Mouse (Mus musculus): ENCODE measurements around the gene Calm5.
"Not testable (repeated sequence)": the region's sequence is repeated elsewhere in the genome, so short reads cannot be mapped to it uniquely, and the experiment has no call there.

Gene Calm5

DNA sequence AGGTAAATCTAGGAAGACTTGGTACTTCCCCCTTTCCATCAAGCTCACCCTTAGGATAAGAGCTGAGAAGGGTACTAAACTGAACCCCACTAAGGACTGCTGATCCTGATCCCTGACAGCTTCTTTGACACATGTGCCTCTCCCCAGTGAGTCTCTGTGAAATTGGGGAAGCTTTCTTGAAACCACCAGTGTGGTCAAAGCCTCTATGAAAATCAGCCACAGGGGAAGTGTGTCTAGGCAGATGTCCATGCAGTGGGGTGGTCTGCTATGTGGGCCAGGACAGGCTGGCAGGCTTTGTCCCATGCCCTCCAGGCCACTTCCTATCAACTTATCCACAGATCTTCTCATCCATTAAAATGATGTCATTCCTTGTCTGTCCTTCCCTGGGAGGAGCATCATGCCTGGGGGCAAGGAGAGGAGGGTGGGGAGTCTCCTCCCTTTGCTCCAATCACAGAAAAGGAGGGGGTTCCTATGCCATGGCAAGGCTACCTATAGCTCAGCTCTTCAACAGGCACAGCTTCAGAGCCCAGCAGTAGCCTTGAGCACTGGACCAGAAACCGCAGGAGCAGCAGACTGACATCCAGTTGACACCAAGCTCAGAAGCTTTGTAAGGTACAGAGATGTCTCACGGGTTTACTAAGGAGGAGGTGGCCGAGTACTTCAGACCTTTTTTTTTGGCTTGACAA, at the start of gene Calm5:
TSS of gene Calm5 (plus strand) at position 526 of the 686 bp plus-strand sequence.
- DNase-seq = not testable (repeated sequence)

DNA sequence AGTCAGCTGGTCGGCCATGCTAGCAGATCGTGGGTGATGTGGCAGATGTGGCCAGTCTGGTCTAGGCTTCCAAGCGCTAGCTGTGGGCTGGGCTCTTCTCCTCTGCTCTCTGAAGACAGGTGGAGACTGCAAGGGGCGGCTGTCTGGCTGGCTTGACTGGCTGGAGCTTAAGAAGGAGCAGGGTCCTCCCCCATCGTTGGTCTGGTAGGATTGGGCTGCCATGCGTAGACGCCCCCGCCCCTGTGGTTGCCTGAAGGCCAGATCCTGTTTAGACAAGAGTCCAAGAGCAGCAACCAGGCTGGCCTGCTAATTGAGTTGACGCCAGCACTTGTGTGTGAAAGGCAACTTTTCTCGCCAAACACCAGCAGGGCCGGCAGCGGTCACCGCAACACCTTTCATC, 49.8 kb upstream of the Calm5 start, which contains the start of gene Calml3:
TSS of gene Calml3 (minus strand) at position 131 of the 400 bp plus-strand sequence.
- no peak for DNase-seq

DNA sequence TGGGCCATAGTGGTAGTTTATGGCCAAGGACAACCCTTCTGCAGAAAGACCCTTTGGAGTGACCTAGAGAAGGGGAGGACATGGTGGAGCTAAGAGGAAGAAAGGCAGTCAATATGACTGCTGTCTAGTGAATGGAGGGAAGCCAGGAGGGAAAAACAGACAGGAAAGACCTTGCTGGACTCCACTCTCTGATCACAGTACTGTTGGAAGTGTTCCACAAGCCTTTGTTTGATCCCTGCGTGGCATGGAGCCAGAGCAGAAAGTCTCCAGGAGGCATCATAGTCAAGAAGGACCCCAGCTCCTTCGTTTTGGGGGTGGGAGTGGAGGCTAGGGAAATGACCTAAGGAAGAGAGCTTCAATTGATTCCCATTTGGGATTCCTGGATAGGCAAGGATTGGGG, 48.8 kb upstream of the Calm5 start:
- DNase-seq = no peak

- no peak for DNase-seq
These were observed 48.3 kb upstream of the Calm5 start for GRCm38 (mm10) chr13:3805638-3806037.

- DNase-seq = no peak
These were observed 46.7 kb upstream of the Calm5 start for GRCm38 (mm10) chr13:3807131-3807827.

DNA sequence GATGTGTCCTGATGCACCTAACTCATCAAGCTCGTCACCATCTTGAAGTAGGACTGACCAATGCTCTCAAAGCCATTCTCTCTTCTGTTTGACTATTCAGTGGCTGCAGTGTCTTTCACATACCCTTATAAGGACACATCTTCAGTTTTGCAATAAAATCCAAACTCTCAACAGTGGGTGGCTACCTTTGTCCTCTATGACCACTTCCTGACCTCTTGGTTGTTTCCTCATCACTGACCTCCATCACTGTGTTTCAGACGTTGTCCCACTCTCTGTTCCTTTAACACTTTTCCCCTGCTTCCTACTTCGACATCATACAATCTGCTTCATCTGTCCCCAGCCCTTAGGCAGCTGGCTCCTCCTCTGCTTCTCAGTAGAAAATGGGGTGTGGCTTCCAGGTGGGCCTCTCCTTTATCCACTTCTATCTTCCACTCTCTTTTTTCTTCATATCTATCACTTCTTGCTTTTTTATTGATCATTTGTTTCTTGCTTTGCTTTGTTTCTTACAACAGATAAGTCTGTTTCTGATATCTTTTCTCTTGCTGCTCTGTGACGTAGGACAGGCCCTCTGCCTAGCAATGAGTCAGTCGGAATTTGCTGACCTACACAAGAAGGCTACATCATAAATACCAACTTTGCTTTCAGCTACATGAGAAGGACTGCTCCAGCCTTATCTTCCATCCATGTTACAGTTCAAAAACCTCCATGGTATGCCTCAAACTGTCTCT, 35.8 kb upstream of the Calm5 start:
- DNase-seq = no peak

GRCm38 (mm10) chr13:3818740-3819076, 35.3 kb upstream of the Calm5 start:
- DNase-seq = no peak

GRCm38 (mm10) chr13:3822105-3822504, 31.9 kb upstream of the Calm5 start:
- DNase-seq = no peak

- no peak for DNase-seq
These were observed 28.2 kb upstream of the Calm5 start for GRCm38 (mm10) chr13:3825726-3826125.

GRCm38 (mm10) chr13:3831546-3831945, 22.4 kb upstream of the Calm5 start:
- no peak for DNase-seq

DNA sequence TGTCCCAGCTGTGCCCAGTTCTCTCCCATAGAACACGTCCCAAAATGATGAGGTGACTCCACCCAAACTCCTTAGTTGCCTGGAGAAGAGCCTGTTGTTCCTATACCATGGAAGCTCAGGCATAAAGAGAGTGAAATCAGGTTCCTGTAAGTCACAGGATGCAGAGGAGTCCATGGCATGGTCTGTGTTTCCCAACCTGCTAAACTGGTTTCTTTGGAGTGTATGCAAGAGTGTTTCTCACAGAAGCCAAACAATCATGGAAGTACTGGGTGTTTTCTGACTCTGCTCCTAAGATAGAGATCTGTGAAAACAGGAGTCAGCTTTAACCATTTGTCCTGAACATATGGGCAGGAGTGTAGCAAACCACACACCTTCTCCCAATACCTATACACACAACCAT, 22.0 kb upstream of the Calm5 start:
- DNase-seq = no peak

- no peak for DNase-seq
These were observed 21.5 kb upstream of the Calm5 start for GRCm38 (mm10) chr13:3832450-3832849.

- not testable (repeated sequence) for DNase-seq
These were observed 20.3 kb upstream of the Calm5 start for GRCm38 (mm10) chr13:3833644-3834043.

- not testable (repeated sequence) for DNase-seq
These were observed 16.6 kb upstream of the Calm5 start, which contains the start of gene Calm4 for GRCm38 (mm10) chr13:3837312-3837807. TSS of gene Calm4 (plus strand) at chr13:3837757.

GRCm38 (mm10) chr13:3840662-3841061, 13.3 kb upstream of the Calm5 start:
- not testable (repeated sequence) for DNase-seq

GRCm38 (mm10) chr13:3850330-3850729, 3.6 kb upstream of the Calm5 start:
- DNase-seq = no peak

DNA sequence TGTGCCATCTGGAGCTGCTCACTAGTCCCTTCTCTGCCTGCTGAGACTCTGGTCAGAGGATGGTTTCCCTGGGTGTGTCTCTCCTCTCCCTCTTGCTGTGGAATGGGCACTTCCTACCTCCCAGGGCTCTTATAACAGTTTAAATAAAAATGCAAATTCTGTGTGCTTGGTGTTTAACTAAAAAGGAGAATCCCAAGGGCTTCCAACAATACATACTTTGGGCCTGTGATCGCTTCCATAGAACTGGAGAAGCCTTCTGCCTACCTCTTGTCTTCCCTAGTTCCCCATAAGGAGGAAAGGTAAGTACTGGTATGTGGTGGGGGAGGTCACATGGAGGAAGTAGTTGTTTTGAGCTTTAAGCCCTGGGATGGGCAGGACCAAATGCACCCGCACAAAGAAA, 883 bp downstream of the Calm5 start:
- no peak for DNase-seq

DNA sequence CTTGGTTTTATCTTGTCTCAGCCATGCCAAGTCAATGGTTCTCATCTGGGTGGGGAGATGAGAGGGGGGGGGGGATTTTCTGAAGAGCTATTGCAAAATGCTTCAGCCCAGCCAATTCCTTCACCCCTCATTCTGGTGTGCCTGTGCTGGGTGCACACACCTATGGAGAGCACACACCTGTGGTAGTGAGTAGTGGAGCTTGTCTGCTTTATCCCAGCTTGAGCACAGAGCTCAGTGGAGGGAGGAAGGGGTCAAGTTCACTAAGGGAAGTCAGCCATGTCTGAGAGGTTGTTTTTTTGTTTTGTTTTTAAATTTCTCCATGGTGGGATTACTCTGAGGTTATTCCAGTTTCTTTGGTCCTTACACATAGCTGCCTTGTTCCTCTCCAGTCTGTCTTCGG, 2.3 kb downstream of the Calm5 start:
- no peak for DNase-seq

DNA sequence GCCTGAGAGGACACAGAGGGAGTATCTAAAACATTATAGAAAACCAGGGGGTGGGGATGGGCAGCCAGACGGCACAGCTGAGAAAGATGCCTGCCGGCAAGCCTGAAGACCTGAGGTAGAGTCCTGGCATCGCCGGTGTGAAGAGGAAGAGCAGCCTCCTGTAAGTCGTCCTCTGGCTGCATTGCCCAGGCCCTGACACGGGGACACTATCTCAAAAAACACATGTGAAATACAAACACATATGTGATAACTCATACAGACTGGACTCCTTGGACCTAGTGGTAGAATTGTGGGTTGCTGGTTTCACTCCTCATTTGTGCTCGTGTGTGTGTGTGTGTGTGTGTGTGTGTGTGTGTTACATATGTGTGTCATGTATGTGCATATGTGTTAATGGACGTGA, 7.3 kb downstream of the Calm5 start:
- DNase-seq = no peak

- no peak for DNase-seq
These were observed 8.4 kb downstream of the Calm5 start for GRCm38 (mm10) chr13:3862325-3862724.

GRCm38 (mm10) chr13:3862922-3863580, 9.1 kb downstream of the Calm5 start:
- no peak for DNase-seq

GRCm38 (mm10) chr13:3865648-3866354, 11.8 kb downstream of the Calm5 start:
- DNase-seq = no peak
